Mouse (Mus musculus): ENCODE results near the gene Magi2.

GRCm38 (mm10) chr5:20328901-20329300 lies 1102.1 kb downstream of the Magi2 start:
- TF ChIP-seq CTCF (IDR thresholded peaks at IDR 0.05; ENCODE audit: borderline replicate concordance, control insufficient read depth, extremely low read depth, insufficient read depth, low read length, poor library complexity) (no peak), POLR2A (IDR thresholded peaks at IDR 0.05; ENCODE audit: control insufficient read depth, extremely low read depth, insufficient read depth, low read length, poor library complexity) (no peak)

Measured in thymus, adult 2 months (tissue).